Mouse (Mus musculus) midbrain, embryonic 16.5 days (tissue): ENCODE results near the gene Sspo. TPM values are rescaled to one million over a fixed set of nuclear protein-coding genes. Genes with fewer than 3 reads are reported as not detected.

Source experiments
- microRNA-seq: library from miRNA; unstranded; fragments of <30 nt; microRNA quantifications from one replicate; pipeline ENCODE4, GENCODE M21; 2017
- polyA plus RNA-seq: library from polyadenylated mRNA; unstranded; fragments of >200 nt; fragmentation: Nextera tagmentation; extraction: Ambion mirVana; gene quantifications from 2 replicates; pipeline ENCODE4 v1.2.1, GENCODE M21; 2015

Sspo gene
- polyA plus RNA-seq, 1 experiment from 2014 or later = 0.51 TPM

Small RNA genes lying within 50 kb of the gene (microRNA-seq; reads per million reads assigned to microRNA genes)
- gene Gm24325 = not detected

Other genes with a start within 250 kb of the Sspo start
- gene Krba1, start 52.6 kb upstream of the Sspo start, polyA plus RNA-seq = 28.1 and 30.3 TPM in 2 replicates
- gene Zfp467, start 2.4 kb upstream of the Sspo start, polyA plus RNA-seq = 30.3 and 32.8 TPM in 2 replicates
- 302 and 362 TPM in 2 replicates for gene Atp6v0e2, start 89.4 kb downstream of the Sspo start, polyA plus RNA-seq
- 27.5 and 27.9 TPM in 2 replicates for gene Lrrc61, start 106.6 kb downstream of the Sspo start, polyA plus RNA-seq
- gene Rarres2, start 124.6 kb downstream of the Sspo start, polyA plus RNA-seq = 5.3 and 5.7 TPM in 2 replicates
- not detected in 2 replicates for gene Gm45021, start 141.4 kb downstream of the Sspo start, polyA plus RNA-seq
- 48.2 and 48.8 TPM in 2 replicates for gene Repin1, start 145.7 kb downstream of the Sspo start, polyA plus RNA-seq
- gene Gm44965, start 145.7 kb downstream of the Sspo start, polyA plus RNA-seq = not detected in 2 replicates
- 14.1 and 16.7 TPM in 2 replicates for gene Zfp775, start 153.8 kb downstream of the Sspo start, polyA plus RNA-seq
- gene AI854703, start 178.5 kb downstream of the Sspo start, polyA plus RNA-seq = 24.9 and 27.4 TPM in 2 replicates
- 0.37 and 0.48 TPM in 2 replicates for gene Gimap8, start 199.0 kb downstream of the Sspo start, polyA plus RNA-seq
- 1.6 and 3.1 TPM in 2 replicates for gene Gimap9, start 227.9 kb downstream of the Sspo start, polyA plus RNA-seq
- 0.88 and 1.0 TPM in 2 replicates for gene Gimap4, start 236.3 kb downstream of the Sspo start, polyA plus RNA-seq